Mouse (Mus musculus) heart, adult 2 months (tissue): Measurements from ENCODE around the gene Cdc42ep4. TPM values are rescaled to one million over a fixed set of nuclear protein-coding genes. Genes with fewer than 3 reads are reported as not detected.

Experiments
- DNase-seq, 2 experiments: peaks; one replicate each; pipeline ENCODE4 v3.0.0; 2021
- H3K27ac ChIP-seq: fragments of 200-600 bp; 2 replicates; pipeline ENCODE4 v1.8.1; 2022
- H3K27me3 ChIP-seq: fragments of 200-500 bp; 2 replicates; pipeline ENCODE4 v1.6.1; 2012; ENCODE audit warnings: mild to moderate bottlenecking, low read length, inconsistent platforms, mixed read lengths; ENCODE audit not compliant: control insufficient read depth, insufficient read depth
- H3K36me3 ChIP-seq: fragments of 200-500 bp; 2 replicates; pipeline ENCODE4 v1.6.1; 2012; ENCODE audit warnings: low read length, inconsistent platforms; ENCODE audit not compliant: control insufficient read depth, insufficient read depth
- H3K4me1 ChIP-seq: fragments of 200-500 bp; 2 replicates; pipeline ENCODE4 v1.6.1; 2011; ENCODE audit warnings: low read length; ENCODE audit not compliant: control insufficient read depth, insufficient read depth
- H3K4me3 ChIP-seq: fragments of 200-600 bp; 2 replicates; pipeline ENCODE4 v1.8.1; 2022
- H3K79me2 ChIP-seq: fragments of 200-500 bp; replicated peaks from 2 replicates; pipeline ENCODE4 v1.6.1; 2012; ENCODE audit warnings: mild to moderate bottlenecking, inconsistent platforms, low read length, moderate library complexity, mixed read lengths; ENCODE audit not compliant: control insufficient read depth, insufficient read depth
- H3K9ac ChIP-seq: fragments of 200-500 bp; 2 replicates; pipeline ENCODE4 v1.6.1; 2012; ENCODE audit warnings: low read depth, mild to moderate bottlenecking, control low read depth, inconsistent platforms, low read length, mixed read lengths
- CTCF ChIP-seq: fragments of 200-600 bp; IDR thresholded peaks from 2 replicates; pipeline ENCODE4 v1.8.1; 2022; ENCODE audit warnings: antibody characterized with exemption, mild to moderate bottlenecking, moderate library complexity
- EP300 ChIP-seq: fragments of 200-500 bp; IDR thresholded peaks from 2 replicates; pipeline ENCODE4 v1.6.1; 2011; ENCODE audit warnings: low read depth, low read length, control low read depth; ENCODE audit not compliant: insufficient read depth
- POLR2A ChIP-seq: fragments of 200-500 bp; IDR thresholded peaks from 2 replicates; pipeline ENCODE4 v1.6.1; 2011; ENCODE audit warnings: mild to moderate bottlenecking, low read depth, low read length, control low read depth; ENCODE audit not compliant: insufficient read depth
- WGBS: fragments of 180-500 bp; shearing (Covaris S2); methylation state at CpG from one replicate; pipeline ENCODE4 v1.1.7; 2018; 5-methylcytosine and 5-hydroxymethylcytosine counted together
- intact Hi-C: fragments of 180-260 bp; cut with DNase I; formaldehyde crosslinking; loops from one replicate; pipeline ENCODE4 v1.15.1; 2025
- polyA plus RNA-seq: library from polyadenylated mRNA; depleted of rRNA; stranded (reverse); fragments of >200 nt; gene quantifications from 2 replicates; pipeline ENCODE4 v1.2.3, GENCODE M21; 2012
- total RNA-seq, 2 experiments: library from RNA; stranded (reverse); gene quantifications; 2 replicates each; pipeline ENCODE4 v1.2.3; 2021

The Cdc42ep4 gene
- total and polyA plus RNA-seq, 3 experiments = 12.9 to 23.2 (median 20.6) TPM

- H3K9ac ChIP-seq = no peak overlapping the region
- H3K4me1 ChIP-seq = no peaks in the 10 kb centered on the region
- H3K36me3 ChIP-seq = no peaks in the 10 kb centered on the region
- no peak overlapping the region for H3K4me3 ChIP-seq
- TF ChIP-seq EP300 = no peak
- no peaks in the 10 kb centered on the region for H3K79me2 ChIP-seq
- no peak for DNase-seq
- no peak overlapping the region for H3K27ac ChIP-seq
- no peaks in the 10 kb centered on the region for H3K27me3 ChIP-seq
- WGBS = 90% methylated on average over 14 of the region's 14 CpGs
- intact Hi-C loops = no loop called here
Observed at GRCm38 (mm10) chr11:113755878-113756277, 4.2 kb upstream of the Cdc42ep4 start.

GRCm38 (mm10) chr11:113754845-113755244 is 3.2 kb upstream of the Cdc42ep4 start:
- H3K36me3 ChIP-seq = no peaks in the 10 kb centered on the region
- H3K4me1 ChIP-seq = no peaks in the 10 kb centered on the region
- H3K27me3 ChIP-seq = no peaks in the 10 kb centered on the region
- WGBS = 85% methylated on average over 9 of the region's 9 CpGs
- H3K4me3 ChIP-seq = no peak overlapping the region
- H3K27ac ChIP-seq = no peak overlapping the region
- H3K9ac ChIP-seq = no peak overlapping the region
- no peak for DNase-seq
- TF ChIP-seq CTCF = no peak
- no peak for TF ChIP-seq POLR2A
- no peak for TF ChIP-seq EP300
- intact Hi-C loops = no loop called here
- no peaks in the 10 kb centered on the region for H3K79me2 ChIP-seq

DNA sequence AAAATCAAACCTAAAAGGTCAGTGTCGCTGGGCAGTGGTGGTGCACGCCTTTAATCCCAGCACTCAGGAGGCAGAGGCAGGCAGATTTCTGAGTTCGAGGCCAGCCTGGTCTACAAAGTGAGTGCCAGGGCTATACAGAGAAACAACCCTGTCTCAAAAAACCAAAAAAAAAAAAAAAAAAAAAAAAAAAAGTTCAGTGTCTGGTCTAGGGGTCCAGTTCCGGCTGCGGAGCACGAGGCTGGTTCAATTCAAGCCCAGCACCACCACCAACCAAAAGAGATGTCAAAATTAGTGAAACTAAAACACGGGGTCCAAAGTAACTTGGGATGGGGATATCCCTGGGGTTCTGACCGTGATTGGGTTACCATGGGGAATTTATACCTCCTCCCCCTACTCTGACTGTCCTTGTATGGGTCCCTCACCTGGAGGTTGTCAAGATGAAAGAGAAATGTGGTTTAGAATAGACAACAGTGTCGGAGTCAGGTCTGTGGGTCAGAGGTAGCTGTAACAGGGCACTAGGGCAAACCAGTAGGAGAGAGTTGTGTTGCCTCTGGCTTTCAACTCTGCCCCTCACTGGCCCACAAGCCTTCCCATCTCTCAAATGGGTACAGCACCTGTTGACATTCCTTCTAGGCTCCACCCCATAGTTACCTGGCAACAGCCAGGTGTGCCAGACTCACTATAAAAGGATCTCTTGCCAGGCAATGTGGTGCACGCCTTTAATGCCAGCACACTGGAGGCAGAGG is 1.2 kb upstream of the Cdc42ep4 start:
- 94% methylated on average over 10 of the region's 10 CpGs for WGBS
- H3K79me2 ChIP-seq = no peaks in the 10 kb centered on the region
- no peak overlapping the region for H3K9ac ChIP-seq
- no peak for DNase-seq
- TF ChIP-seq CTCF = no peak
- TF ChIP-seq POLR2A = no peak
- TF ChIP-seq EP300 = no peak
- no peak overlapping the region for H3K27ac ChIP-seq
- no peaks in the 10 kb centered on the region for H3K36me3 ChIP-seq
- H3K27me3 ChIP-seq = no peaks in the 10 kb centered on the region
- intact Hi-C loops = no loop called here
- peaks cover 10% of the 10 kb centered on the region for H3K4me1 ChIP-seq
- H3K4me3 ChIP-seq = no peak overlapping the region

- no peak for TF ChIP-seq POLR2A
- TF ChIP-seq CTCF = no peak
- no peak for TF ChIP-seq EP300
- Histone ChIP-seq H3K4me1 (peaks cover 13% of the 10 kb centered on the region), H3K27me3 (no peaks in the 10 kb centered on the region), H3K9ac (peak overlapping the region; percentile 50), H3K79me2 (peaks cover 2% of the 10 kb centered on the region; the same call in 1 of the 2 replicates), H3K4me3 (peak overlapping the region; percentile 70), H3K27ac (peak overlapping the region; percentile 93), H3K36me3 (no peaks in the 10 kb centered on the region)
- intact Hi-C loops = no loop called here
- no peak for DNase-seq
- WGBS = 18% methylated on average over 15 of the region's 15 CpGs
Observed at GRCm38 (mm10) chr11:113752158-113752661, 529 bp upstream of the Cdc42ep4 start.

DNA sequence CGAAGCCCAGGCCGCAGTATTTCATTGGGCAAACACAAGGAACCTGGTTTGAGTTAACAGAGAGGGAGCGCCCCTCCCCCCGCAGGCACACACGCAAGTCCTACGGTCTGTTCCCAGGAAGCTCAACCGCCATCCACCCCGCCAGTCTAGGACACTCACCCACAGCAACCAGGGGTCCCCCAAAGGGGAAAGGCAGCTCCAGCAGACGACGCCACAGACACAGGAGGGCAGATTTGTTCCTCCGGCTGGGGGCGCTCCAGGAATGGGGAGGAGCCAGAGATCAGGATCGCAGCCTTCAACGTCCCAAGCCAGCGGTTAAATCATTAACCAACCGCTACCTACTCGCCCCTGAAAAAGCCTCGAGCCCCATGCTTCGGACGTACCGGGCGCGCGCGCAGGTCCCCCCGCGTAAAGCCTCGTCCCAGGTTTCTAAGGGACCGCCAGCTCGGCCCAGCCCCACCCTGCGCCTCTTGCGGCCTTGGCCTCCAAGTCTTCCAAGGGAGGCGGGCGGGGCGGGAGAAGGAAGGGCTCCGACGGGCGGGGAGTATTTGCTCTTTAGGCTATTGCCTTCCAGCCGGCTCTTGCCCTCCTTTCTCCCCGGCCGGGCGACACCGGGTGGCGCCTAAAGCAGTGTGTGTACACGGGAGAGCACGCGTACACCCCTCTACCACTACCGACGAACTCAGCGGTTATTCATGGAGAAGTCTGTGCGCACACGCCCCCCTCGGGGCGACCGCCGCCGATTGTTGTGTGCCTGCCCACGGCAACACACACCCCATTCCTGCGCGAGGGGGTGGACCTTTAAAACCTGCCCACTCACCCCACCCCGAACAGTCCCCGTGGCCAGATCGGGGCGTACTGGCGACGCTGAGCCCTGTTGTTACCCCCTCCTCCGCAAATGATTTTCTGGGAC is 854 bp downstream of the Cdc42ep4 start:
- peaks cover 13% of the 10 kb centered on the region for H3K4me1 ChIP-seq
- peak overlapping the region; percentile 98 for H3K9ac ChIP-seq
- H3K27ac ChIP-seq = peak overlapping the region; percentile 93
- no peaks in the 10 kb centered on the region for H3K27me3 ChIP-seq
- H3K4me3 ChIP-seq = peak overlapping the region; percentile 70
- DNase-seq = peak; percentile 84 to 86
- H3K79me2 ChIP-seq = peaks cover 2% of the 10 kb centered on the region; the same call in 1 of the 2 replicates
- H3K36me3 ChIP-seq = no peaks in the 10 kb centered on the region
- intact Hi-C loops = loop anchor here (1.0 to 2.0 kb wide), 4 partner anchors 40 to 56 kb away; partner anchors contain the start of gene Cpsf4l
- WGBS = 2% methylated on average over 65 of the region's 67 CpGs
- peak; percentile 64 for TF ChIP-seq CTCF
- TF ChIP-seq EP300 = no peak
- TF ChIP-seq POLR2A = 0 out of 2 replicates have a peak, but pooled peaks have one; percentile 26
